Mouse (Mus musculus) liver, embryonic 14.5 days (tissue): ENCODE measurements around the gene Hivep3.

Source experiments
- CTCF ChIP-seq: IDR thresholded peaks from 2 replicates; pipeline ENCODE4 v1.5.1; 2016; ENCODE audit warnings: antibody characterized with exemption, low read depth, control low read depth
- EP300 ChIP-seq: IDR thresholded peaks from 2 replicates; pipeline ENCODE4 v1.6.1; 2016; ENCODE audit warnings: antibody characterized with exemption, low read depth

GRCm38 (mm10) chr4:119932549-119933257 lies 199.1 kb downstream of the Hivep3 start:
- TF ChIP-seq CTCF (no peak), EP300 (no peak)
